Mouse (Mus musculus) kidney, postnatal 14 days (tissue): Measurements from ENCODE around the gene Sh2d6.
"Not testable (repeated sequence)": the region's sequence is repeated elsewhere in the genome, so short reads cannot be mapped to it uniquely, and the experiment has no call there.

Source experiments
- DNase-seq: peaks from one replicate; pipeline ENCODE4 v3.0.0; 2022; ENCODE audit warnings: mixed read lengths

The Sh2d6 gene

DNA sequence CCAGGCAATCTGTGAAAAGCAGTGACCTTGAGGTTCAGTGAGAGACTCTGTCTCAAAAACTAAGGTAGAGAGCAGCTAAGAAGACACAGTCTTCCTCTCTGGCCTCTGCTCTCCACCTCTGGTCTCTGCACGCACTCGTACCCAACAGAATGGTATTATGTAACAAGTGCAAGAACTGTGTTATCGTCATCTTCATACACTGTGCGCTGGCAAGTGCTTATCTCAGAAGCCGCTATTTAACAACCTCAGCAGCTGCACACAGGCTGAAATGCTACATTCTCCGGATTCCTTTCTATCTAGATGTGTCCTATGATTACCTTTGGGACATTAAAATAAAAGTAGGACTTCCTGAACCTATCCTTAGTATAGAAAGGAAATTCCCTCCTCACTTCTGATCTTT is 28.6 kb downstream of the Sh2d6 start:
- no peak for DNase-seq

DNA sequence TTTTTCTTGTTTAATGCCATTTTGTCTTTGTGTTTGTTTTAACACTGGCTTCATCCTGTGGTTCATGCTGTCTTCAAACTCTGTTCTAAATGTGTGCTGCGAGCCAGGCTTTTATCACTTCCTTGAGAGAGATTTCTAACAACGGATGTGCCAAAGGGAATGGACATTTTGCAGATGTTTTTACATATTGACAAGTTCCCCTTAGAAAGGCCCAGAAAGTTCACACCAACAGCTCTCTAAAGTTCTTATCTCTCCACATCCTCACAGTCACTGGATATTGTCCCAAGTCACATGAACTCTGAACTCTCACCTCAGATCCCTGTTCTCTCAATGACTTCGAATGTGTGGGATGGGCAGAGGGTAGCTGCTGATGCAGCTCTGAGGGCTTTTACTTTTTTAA is 30.4 kb downstream of the Sh2d6 start:
- DNase-seq: no peak

DNA sequence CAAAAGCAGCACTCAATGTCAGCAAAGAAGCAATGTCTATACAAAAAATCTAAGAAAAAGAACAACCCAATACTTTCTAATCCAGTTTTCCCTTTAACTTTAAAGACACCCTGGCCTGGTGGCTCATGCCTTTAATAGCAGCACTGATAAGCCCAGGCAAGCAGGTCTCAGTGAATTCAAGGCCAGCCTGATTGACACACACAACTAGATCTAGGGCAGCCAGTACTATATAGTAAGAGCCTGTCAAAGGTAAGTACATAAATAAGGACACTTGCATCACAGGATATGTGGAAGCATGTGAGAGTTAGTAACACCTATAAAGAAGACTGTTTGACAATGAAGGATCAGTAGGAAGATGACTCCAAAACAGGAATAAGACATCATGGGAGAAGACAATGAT is 32.0 kb downstream of the Sh2d6 start:
- no peak for DNase-seq

DNA sequence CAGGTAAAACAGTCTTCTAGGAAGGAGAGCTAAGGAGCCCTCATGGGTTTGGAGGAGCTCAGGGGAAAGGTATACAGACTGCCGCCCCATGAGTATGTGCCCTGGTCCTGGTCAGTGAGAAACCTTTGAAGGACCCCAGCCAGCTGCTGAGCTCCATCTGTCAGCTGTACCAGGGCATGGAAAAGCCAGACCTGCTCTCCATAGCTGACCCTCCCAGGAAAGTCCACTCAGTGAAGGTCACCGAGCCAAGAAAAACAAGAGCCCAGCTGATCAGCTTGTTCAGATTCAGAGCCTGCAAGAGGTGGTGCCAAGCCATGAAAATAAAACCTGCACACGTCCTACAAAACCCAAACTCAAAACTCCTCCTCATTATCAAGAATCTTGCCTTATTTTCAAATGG is 32.7 kb downstream of the Sh2d6 start:
- peak; percentile 57 for DNase-seq

DNA sequence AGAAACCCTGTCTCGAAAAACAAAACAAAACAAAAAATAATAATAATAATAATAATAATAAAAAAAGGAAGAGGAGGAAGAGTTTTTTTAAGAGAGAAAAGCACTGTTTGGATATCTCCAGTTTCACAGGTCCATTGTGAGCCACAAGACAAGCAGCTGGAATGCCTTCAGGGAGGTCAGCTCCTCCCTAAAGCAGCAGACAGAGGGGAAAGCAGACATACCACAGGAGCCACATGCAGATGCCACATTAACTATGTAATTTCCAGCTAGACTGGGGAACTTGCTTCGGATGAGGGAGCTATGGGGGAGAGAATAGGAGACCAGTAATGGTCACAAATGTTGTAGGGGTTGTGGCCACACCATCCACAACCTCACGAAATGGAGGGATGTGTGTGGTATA is 34.2 kb downstream of the Sh2d6 start:
- no peak for DNase-seq

DNA sequence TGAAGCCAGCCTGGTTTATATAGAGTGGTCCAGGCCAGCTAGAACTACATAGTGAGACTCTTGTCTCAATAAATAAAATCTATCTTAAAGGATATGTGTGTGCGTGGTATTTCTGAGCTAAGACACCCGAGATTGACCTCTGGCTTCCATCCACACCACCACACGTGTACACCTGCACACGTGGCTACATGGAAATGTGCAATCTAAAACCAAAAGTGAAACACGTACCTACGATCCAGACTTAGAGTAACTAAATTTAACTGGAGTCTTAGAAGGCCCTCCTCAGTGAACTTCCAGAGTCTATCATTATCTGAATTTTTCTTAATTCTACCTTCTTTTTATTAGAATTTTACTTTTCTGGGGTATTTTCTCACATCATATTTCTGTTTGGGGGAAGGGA is 35.2 kb downstream of the Sh2d6 start:
- no peak for DNase-seq

DNA sequence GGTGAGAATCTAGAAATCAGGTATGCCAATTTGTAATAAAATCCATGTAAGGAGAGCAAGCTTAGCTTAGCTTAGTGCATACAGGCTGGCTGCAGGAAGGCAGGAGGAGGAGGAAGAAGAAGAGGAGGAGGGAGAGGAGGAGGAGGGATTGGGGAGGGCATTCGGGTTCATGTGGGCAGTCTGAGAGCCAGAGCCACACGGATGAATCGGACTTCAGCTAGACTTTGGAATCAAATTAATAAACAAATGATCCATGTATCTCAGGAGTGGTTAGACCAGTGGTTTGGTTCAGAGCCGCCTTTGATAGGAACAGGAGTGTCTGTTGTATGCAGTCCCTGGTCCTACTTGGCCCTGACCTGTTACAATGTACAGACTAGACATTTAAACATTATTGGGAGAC is 36.6 kb downstream of the Sh2d6 start:
- no peak for DNase-seq

DNA sequence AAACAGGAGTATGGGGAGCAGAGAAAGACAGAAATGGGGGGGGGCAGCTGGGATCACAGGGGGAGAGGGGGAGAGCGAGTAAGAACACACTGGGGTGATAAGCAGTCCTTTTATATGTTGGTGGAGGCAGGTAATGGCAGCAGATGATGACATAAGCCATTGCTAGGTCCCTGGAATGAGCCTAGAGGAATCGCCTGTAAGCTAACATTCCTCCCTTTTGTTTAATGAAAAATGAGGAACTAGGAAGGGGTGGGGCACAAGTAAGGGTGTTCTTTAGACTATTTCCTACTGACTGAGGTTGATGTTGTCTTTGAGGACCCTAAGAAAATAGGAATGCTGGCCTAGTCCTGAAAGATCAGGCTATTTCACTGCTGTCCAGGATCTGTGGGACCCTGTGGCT is 39.4 kb downstream of the Sh2d6 start:
- no peak for DNase-seq

DNA sequence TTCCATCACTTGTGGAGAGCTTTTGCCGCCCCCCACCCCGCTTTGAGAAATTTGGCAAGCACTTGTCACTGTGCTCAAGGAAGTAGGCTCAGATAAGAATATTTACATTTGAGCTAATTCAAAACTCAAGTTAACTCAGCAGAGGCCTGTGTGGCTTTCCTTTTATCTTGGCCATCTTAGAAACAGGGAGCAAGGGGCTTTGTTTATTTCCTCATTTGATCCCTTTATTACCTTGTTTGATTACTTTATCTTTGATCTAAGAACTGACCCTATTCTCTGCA is 41.1 kb downstream of the Sh2d6 start:
- no peak for DNase-seq

DNA sequence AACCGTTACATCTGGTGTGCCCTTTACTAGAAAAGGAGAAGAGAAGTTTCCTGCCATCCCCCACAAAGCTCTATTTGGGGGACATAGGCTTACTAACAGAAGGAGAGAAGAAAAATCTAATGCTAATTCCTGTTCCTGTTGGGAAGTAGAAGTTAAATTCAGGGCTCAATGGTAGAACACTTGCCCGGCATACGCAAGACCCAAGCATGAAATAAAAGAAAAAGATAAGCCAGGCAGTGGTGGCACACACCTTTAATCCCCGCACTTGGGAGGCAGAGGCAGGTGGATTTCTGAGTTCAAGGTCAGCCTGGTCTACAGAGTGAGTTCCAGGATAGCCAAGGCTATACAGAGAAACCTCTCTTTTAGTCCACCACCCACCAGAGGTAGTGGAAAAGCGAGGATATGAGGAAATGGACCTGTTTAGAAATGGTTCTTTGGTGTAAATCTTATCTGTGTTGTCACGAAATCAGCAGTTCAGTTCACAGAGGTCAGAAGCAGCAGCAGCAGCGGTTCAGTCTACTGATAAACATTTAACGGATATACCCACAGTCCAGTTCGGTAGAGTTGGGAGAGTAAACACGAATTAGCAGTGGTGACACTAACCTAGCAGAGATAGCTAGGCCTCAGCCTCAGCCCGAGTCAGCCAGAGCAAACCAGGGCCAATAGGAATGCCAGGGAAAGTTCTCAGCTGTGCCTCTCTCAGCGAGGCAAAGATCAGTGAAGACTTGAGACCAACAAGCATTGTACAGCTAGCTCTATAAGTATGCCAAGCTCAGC is 41.7 kb downstream of the Sh2d6 start:
- DNase-seq: no peak

DNA sequence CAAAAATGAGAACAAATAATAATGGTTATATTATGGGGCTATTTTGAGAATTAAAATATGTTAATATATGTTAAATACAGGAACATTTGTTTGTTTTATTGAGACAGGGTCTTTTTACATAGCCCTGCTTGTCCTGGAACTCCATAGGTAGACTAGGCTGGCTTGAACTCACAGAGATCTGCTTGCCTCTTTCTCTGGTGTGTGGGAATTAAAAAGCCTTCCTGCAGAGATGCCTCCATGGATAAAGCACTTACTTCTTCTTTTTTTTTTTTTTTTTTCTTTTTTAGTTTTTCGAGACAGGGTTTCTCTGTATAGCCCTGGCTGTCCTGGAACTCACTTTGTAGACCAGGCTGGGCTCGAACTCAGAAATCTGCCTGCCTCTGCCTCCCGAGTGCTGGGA is 42.8 kb downstream of the Sh2d6 start:
- not testable (repeated sequence) for DNase-seq

DNA sequence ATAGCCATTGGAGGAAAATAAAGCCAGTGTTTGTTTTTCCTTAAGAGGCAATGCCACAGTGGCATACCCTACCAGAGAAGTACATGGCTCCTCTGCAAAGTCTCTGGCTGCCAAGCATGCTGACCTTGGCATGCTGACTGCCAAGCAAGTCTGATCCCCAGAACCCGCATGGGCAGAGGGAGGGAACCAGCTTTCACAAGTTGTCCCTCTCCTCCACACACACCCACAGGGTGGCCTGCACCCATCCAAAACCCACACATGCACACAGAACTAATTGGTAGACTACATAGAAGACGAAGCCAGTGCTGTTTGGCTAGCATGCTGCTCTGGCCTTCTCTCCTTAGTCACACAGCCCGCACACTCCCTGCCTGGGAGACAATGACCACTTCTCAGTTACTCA is 43.9 kb downstream of the Sh2d6 start:
- DNase-seq: peak; percentile 52

DNA sequence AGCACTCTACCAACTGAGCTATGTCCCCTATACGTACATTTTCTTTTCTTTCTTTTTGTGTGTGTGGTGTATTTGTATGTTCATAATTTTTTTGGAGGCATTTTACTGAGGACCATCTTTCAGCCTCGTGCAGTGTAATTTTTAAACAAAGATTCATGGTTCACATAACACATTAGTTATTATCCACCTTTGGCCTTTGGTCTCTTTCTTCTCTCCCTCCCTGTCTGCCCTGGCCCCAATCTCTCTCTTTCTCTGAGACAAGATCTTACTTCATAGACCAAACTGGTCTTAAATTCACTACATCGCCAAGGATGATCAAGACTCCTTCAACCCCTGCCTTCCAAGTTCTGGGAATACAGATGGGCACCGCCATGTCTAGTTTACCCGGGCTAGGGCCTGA is 44.7 kb downstream of the Sh2d6 start:
- no peak for DNase-seq

DNA sequence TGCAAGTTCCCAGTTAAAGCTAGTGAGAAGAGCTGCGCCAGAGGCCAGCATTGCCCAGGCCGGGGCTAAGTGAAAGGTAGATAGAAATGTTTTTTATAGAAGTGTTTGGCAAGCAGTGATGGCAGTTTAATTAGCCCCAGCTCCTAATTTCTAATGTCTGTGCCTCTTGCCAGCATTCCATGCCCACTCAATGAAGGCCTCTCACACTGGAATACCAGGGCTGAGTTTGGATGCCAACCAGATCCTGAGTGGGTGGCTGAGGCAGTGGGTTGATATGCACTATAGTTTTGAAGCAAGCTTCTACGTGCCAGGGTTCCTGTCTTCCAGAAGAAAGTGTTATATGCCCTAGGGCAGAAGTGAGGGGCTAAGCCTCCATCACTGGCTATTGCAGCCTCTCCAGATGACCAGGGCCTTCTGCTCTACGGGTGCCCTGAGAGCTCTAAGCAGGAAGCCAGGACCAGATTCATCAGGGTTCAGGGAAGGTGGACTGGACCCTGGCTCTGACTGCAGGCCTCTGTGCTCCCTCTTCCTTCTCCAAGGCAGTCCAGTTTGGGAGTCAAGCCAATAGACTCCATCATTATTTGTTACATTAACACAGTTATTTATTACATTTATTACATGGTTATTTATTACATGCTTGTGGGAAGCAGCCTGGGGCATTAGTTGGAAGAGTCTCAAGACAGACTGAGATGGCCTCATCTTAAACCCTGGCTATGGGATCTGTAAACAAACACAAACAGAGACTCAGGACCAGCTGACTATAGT is 46.1 kb downstream of the Sh2d6 start:
- peak; percentile 32 for DNase-seq

DNA sequence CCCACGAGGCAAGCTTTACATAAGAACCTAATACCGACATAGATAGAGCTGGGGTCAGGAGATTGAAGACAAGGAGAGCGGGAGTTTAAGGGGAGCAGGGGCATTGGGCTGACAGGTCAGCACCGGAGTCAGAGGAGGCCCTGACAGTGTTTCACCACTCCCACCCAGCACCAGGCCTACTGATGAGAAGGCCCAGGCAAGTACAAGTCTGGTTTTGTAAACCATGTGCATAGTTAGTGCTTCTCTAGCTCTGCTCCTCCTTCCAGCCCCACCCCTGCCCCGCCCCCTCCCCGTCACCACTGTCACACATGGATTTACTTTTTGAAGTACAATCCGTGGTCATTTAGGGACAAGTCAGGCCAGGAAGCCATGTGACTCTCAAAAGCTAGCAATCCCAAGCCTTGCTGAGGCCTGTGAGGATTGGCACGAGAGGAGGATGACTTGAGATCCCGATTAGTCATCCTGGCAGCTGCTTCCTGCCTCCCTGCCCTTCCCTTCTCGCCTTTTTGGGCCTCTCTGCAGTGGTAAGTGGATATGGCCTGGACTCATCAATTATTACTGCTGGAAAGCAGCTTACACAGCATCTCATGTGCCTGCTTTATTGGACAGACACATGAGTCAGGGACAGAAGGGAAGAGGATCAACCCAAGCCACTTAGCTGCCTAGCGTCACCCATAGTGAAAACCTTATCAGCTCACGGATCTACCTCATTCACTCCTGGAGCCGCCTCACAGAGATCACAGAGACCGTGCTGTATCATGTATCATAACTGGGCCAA is 48.1 kb downstream of the Sh2d6 start:
- peak; percentile 65 for DNase-seq

DNA sequence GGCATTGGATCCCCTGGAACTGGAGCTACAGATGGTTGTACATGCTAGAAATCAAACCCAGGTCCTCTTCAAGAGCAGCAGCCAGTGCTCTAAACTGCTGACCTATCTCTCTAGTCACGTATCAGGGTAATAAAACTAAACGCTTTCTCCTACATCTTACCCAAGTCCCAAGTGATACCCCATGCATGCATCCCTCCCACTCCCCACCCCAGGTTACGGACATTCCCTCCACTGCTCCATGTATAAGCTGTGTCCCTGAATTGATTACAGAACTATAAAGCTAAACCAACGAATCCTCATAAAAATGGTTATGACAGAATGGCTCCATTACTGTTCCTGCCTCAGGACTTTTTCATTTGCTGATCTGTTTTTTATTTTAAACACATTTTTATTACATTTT is 55.3 kb downstream of the Sh2d6 start:
- DNase-seq: no peak

DNA sequence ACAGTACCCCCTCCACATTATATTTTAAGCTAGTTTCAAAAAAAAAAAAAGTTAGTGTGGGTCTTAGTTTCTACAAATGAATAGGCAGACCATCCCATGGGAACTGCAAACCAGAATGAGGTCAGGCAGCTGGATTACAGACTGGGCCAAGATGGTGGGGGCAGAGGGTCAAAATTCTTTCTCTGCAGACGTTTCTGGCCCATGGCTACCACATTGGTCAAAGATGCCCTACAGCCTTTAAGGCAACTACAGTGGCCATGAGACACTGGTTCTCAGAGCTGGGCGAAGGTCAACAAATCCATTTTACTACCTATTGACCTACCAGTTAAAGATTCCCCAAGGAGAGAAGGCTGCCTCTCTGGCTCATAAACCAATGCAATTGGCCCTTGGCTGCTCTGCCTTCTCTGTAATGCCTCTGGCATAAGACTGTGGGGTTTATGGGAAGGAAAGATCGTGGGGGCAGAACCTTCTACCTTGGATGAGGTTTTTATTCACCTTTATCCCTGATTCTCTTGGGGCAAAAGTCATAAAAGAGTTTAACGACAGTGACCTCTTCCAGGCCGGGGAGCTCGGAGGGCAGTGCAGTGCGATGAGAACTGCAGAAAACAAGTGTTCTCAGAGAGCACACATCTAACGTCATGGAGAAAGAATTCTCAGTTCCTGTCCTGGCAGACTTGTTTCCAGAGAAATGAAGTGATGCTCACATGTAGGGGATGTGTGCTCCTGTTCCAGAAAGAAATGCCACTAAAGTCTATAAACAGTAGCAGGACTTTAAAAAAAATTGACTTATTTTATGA is 55.9 kb downstream of the Sh2d6 start:
- peak; percentile 65 for DNase-seq
